Mouse (Mus musculus) kidney, postnatal 0 days (tissue): ENCODE data around the gene Map3k11. TPM values are rescaled to one million over a fixed set of nuclear protein-coding genes. Genes with fewer than 3 reads are reported as not detected.

ENCODE experiments used
- ATAC-seq: fragments of 200-750 bp; cut with Nextera tagmentation; replicated peaks from 2 replicates; pipeline ENCODE4 v1.8.0; 2017; ENCODE audit warnings: low read depth, moderate number of reproducible peaks, moderate TSS enrichment, moderate library complexity; ENCODE audit not compliant: low FRiP score
- DNase-seq: peaks from one replicate; pipeline ENCODE4 v3.0.0-alpha.2; 2016; ENCODE audit warnings: low spot score
- H3K27ac ChIP-seq: fragments of 300-500 bp; sonication (generic); 2 replicates; pipeline ENCODE4 v1.5.1; 2014; ENCODE audit warnings: mild to moderate bottlenecking
- H3K27me3 ChIP-seq: fragments of 300-500 bp; sonication (generic); 2 replicates; pipeline ENCODE4 v1.6.1; 2014; ENCODE audit warnings: low read length, mixed read lengths; ENCODE audit not compliant: insufficient read depth
- H3K36me3 ChIP-seq: fragments of 300-500 bp; sonication (generic); 2 replicates; pipeline ENCODE4 v1.6.1; 2014; ENCODE audit warnings: low read length, mixed read lengths; ENCODE audit not compliant: insufficient read depth
- H3K4me1 ChIP-seq: fragments of 300-500 bp; sonication (generic); replicated peaks from 2 replicates; pipeline ENCODE4 v1.6.1; 2014; ENCODE audit warnings: antibody characterized with exemption, low read length, mixed read lengths; ENCODE audit not compliant: insufficient read depth
- H3K4me2 ChIP-seq: fragments of 300-500 bp; sonication (generic); 2 replicates; pipeline ENCODE4 v1.6.1; 2014; ENCODE audit warnings: mild to moderate bottlenecking, low read length, moderate library complexity, mixed read lengths
- H3K4me3 ChIP-seq: fragments of 300-500 bp; sonication (generic); replicated peaks from 2 replicates; pipeline ENCODE4 v1.5.1; 2014; ENCODE audit warnings: low read depth, low read length
- H3K9ac ChIP-seq: fragments of 300-500 bp; sonication (generic); 2 replicates; pipeline ENCODE4 v1.6.1; 2014; ENCODE audit warnings: low read depth, low read length
- H3K9me3 ChIP-seq: fragments of 300-500 bp; sonication (generic); replicated peaks from 2 replicates; pipeline ENCODE4 v1.6.1; 2016; ENCODE audit warnings: low read length, inconsistent platforms, mixed read lengths
- CTCF ChIP-seq: IDR thresholded peaks from 2 replicates; pipeline ENCODE4 v1.5.1; 2016; ENCODE audit warnings: antibody characterized with exemption, low read depth, mild to moderate bottlenecking, moderate library complexity
- WGBS: fragments of 180-500 bp; shearing (Covaris S2); extraction: QIAGEN DNeasy Blood & Tissue Kit; methylation state at CpG from one replicate; pipeline ENCODE4 v1.1.7; 2014; 5-methylcytosine and 5-hydroxymethylcytosine counted together
- polyA plus RNA-seq: library from polyadenylated mRNA; unstranded; fragments of >200 nt; fragmentation: Nextera tagmentation; extraction: Ambion mirVana; gene quantifications from 2 replicates; pipeline ENCODE4 v1.2.1, GENCODE M21; 2015

Map3k11 gene
- polyA plus RNA-seq, 1 experiment from 2014 or later = 39.8 TPM

DNA sequence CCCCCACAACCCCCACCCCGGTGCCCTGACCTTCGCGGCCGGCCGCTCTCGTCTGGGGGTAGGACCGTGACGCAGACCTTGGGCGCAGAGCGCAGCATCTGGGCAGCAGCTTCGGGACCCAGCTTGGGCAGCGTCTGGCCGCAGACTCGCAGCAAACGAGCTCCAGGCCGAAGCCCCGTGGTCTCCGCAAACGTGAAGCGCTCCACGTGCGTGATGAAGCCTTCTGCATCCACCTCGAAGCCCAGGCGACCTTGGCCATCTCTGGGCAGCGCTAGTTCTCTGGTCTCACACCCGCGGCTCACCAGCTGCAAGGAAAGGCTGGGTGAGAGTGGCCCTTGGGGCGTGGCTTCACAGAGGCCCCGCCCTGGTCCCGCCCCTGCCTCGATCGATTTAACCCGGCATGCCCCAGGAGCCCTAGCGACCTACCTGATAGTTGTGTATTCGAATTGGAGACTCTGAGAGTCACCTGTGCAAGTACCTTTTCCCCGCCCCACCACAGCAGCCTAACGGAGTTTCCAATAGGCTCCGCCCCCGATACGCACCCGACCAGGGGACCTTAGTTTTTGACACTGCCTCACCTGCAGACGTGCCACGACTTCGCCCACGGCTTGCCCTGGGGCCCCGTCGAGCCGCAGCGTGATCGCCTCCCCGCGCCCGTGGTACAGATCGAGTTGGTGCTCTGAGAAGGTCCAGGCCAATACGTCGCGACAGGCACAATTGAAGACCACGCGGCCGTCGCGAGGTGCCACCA, 34.4 kb upstream of the Map3k11 start:
- H3K27ac ChIP-seq = no peak overlapping the region
- DNase-seq = peak; percentile 36
- H3K4me1 ChIP-seq = peaks cover 11% of the 10 kb centered on the region
- no peaks in the 10 kb centered on the region for H3K27me3 ChIP-seq
- WGBS = 19% methylated on average over 62 of the region's 62 CpGs
- H3K4me2 ChIP-seq = peak overlapping the region; percentile 65
- peak overlapping the region; percentile 36 for H3K4me3 ChIP-seq
- peak overlapping the region; percentile 44 for H3K9ac ChIP-seq
- peak; percentile 70 for ATAC-seq
- H3K36me3 ChIP-seq = peaks cover 16% of the 10 kb centered on the region; the same call in 1 of the 2 replicates
- TF ChIP-seq CTCF = no peak
- H3K9me3 ChIP-seq = no peaks in the 10 kb centered on the region

DNA sequence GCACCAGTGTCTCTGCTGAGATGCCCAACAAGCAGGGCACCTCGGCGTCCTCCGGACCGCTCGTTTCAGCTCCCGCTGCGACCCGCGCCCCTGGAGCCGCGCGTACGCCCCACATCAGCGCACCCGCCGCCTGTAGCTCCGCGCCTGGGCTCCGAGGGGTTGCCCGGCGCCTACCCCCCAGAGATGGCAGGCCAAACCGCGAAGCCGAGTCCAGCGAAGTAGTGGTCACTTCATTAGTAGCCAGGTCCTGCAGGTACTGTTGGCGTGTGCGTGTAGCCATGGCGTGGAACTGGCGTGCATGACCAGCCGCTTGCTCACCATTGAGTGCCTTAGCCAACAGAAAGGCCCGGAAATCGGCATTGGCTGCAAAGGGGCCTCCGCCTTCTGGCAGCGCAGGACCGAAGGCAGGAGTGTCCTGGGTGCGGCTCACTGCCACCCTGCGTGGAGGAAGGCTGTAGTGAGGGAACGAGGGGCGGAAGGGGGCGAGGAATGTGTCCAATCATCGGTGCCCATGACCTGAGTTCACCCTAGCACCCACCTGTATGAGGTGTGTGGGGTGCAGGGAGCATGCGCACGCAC, 33.7 kb upstream of the Map3k11 start:
- ATAC-seq (0 out of 2 replicates have a peak, but pooled peaks have one; percentile 10), DNase-seq (no peak)
- no peak for TF ChIP-seq CTCF
- Histone ChIP-seq H3K27me3 (no peaks in the 10 kb centered on the region), H3K4me2 (peak overlapping the region; percentile 65), H3K27ac (no peak overlapping the region), H3K9me3 (no peaks in the 10 kb centered on the region), H3K4me3 (peak overlapping the region; percentile 36), H3K9ac (peak overlapping the region; percentile 44; the same call in 1 of the 2 replicates), H3K36me3 (peaks cover 16% of the 10 kb centered on the region; the same call in 1 of the 2 replicates), H3K4me1 (peaks cover 9% of the 10 kb centered on the region; the same call in 1 of the 2 replicates)
- 26% methylated on average over 43 of the region's 43 CpGs for WGBS

DNA sequence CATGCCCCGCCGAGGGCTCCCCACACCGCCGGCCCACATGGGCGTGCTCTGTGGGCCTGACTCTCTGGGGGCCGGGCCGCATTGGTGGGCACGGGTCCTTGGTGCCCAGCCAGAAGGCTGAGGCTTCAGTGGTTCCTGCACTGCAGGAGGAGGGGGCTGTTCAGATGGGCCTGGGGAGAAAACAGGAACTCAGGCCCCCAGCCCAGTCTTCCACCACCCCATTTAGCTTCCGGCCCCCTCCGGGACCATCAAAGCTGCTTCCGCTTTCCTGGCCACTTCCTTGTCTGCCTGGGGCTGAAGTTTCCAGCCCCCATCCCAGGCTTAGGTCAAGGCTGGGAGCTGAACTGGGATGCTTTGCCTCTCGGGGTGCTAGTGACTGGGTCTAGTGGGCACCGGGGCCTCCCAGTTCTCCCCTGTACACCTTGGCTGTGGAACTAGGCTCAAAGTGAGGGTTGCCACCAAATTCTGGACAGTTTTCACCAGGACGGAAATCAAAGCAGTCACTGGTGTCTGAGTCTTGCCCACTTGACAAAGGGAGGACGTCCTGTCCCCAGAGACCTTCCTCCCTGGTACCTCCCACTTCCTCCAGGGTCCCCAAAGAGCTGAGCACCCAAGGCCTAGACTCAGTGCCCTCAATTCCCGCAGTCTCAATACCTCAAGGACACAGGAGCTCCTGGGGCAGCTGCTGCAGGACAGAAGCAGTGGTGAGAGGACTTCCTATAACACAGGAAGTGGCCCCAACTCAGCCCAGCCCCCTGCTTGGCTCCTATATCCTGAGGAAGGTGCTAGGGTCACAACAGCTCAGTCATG, 27.4 kb upstream of the Map3k11 start:
- peaks cover 11% of the 10 kb centered on the region; the same call in 1 of the 2 replicates for H3K36me3 ChIP-seq

DNA sequence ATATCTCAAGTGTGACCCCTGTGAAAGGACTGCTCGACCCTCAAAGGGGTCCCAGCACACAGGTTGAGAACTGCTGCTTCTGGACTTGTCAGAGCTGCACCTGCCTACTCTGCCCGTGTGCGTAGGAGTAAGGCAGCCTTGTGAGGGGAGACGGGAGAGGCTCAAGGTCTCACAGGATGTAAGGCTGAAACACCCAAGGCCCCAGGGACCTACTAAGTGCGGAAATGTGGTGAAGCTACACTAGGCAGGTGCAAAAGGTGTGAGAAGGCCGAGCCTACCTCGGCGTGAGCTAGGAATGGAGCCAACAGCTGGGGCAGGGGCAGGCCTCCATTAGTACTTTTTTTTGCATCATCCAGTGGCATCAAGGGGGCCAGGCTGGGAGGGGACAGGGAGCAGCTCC, 26.2 kb upstream of the Map3k11 start:
- DNase-seq = no peak
- H3K27ac ChIP-seq = peak overlapping the region; percentile 84; the same call in 1 of the 2 replicates
- WGBS = 68% methylated on average over 8 of the region's 8 CpGs
- H3K36me3 ChIP-seq = peaks cover 14% of the 10 kb centered on the region; the same call in 1 of the 2 replicates
- 0 out of 2 replicates have a peak, but pooled peaks cover 4% of the 10 kb centered on the region for H3K4me1 ChIP-seq
- H3K9me3 ChIP-seq = no peaks in the 10 kb centered on the region
- no peaks in the 10 kb centered on the region for H3K27me3 ChIP-seq
- no peak for ATAC-seq
- peak overlapping the region; percentile 55 for H3K4me2 ChIP-seq
- H3K9ac ChIP-seq = 0 out of 2 replicates have a peak overlapping the region, but pooled peaks have one; percentile 29
- no peak for TF ChIP-seq CTCF
- peak overlapping the region; percentile 39; the same call in 1 of the 2 replicates for H3K4me3 ChIP-seq

More for the DNA sequence above, 27.4 kb upstream of the Map3k11 start:
- Histone ChIP-seq H3K27ac (peak overlapping the region; percentile 77), H3K4me3 (peak overlapping the region; percentile 18), H3K27me3 (no peaks in the 10 kb centered on the region), H3K4me2 (peak overlapping the region; percentile 55), H3K4me1 (0 out of 2 replicates have a peak, but pooled peaks cover 4% of the 10 kb centered on the region), H3K9ac (0 out of 2 replicates have a peak overlapping the region, but pooled peaks have one; percentile 8), H3K9me3 (no peaks in the 10 kb centered on the region)
- WGBS = 81% methylated on average over 16 of the region's 16 CpGs
- DNase-seq = peak; percentile 22
- no peak for TF ChIP-seq CTCF
- no peak for ATAC-seq

DNA sequence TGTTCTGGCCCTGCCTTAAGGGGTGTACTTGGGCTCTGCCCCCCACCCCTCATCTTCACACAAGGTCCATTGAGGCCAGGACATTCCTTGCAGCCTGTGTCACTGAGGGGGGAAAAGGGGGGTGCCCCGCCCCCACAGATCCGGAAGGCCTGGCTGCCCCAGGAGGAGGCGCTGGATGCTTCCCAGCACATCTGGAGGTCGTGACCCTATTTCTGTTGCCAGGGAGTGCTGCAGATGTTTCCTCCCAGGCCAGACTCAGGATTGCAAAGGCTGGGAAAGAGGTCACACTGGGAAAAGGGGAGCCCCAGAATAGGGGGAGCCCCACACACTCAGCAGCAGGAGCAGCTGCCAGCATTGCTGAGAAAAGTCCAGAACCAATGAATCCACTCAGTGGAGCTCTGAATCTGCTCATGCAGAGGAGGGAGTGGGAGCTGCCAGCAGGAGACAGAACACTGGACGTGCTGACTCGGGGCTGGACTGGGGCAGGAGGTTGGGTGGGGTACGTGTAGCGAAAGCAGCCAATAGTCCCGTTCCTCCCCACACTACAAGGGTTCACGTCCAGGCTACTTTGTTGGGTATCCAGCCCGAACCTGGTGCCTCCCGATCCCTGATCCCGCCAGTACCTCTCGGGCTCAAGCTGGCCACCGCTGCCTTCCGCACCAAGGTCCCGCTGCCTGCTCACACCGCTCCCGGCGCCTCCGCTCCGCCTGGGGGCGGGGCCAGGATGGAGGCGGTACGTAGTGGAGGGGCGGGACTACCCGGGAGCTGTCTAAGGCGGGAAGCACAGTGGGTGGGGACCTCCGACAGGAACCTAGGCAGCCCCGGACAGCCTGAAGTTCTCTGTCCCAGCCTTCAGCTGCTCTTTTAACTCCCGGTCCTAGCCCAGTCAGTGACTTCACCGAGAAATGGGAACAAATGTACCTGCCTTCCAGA, 25.3 kb upstream of the Map3k11 start, which contains the start of gene Sipa1:
TSS of gene Sipa1 (minus strand) at position 727 of the 933 bp plus-strand sequence.
- Histone ChIP-seq H3K9ac (peak within 1 kb of the TSS; percentile 54), H3K4me1 (0 out of 2 replicates have a peak, but pooled peaks cover 4% of the 10 kb centered on the region), H3K36me3 (peaks cover 21% of the 10 kb centered on the region; the same call in 1 of the 2 replicates), H3K27ac (peak within 1 kb of the TSS; percentile 84), H3K9me3 (no peaks in the 10 kb centered on the region), H3K27me3 (no peaks in the 10 kb centered on the region), H3K4me3 (peak within 1 kb of the TSS; percentile 39), H3K4me2 (peak within 1 kb of the TSS; percentile 55)
- peak; percentile 34 for TF ChIP-seq CTCF
- under 1% methylated on average over 32 of the region's 32 CpGs for WGBS
- ATAC-seq (peak; percentile 86), DNase-seq (peak; percentile 95)
